Mouse (Mus musculus): ENCODE data around the gene Naa80. TPM values are rescaled to one million over a fixed set of nuclear protein-coding genes. Genes with fewer than 3 reads are reported as not detected.
A peak's percentile ranks its signal among the peaks of the same experiment; 100 is the strongest.
"Not testable (repeated sequence)": the region's sequence is repeated elsewhere in the genome, so short reads cannot be mapped to it uniquely, and the experiment has no call there.

Naa80 gene
- polyA plus RNA-seq, 1 experiment: 43.0 TPM

- H3K27ac ChIP-seq (ENCODE audit: insufficient read depth, low read depth, low read length): peak overlapping the region; percentile 94
- peaks cover 27% of the 10 kb centered on the region; the same call in 1 of the 2 replicates for H3K4me1 ChIP-seq (ENCODE audit: control insufficient read depth, insufficient read depth, low read length)
- H3K4me3 ChIP-seq (ENCODE audit: insufficient read depth, low read depth, low read length): peak overlapping the region; percentile 68
- H3K36me3 ChIP-seq (ENCODE audit: control insufficient read depth, insufficient read depth, low read length): peaks cover 3% of the 10 kb centered on the region; the same call in 1 of the 2 replicates
- no peaks in the 10 kb centered on the region for H3K27me3 ChIP-seq (replicated peaks; ENCODE audit: control insufficient read depth, insufficient read depth, low read length)
- TF ChIP-seq CTCF (conservative IDR thresholded peaks at IDR 0.05; ENCODE audit: insufficient read depth, insufficient read length, low read depth, low read length) (no peak), POLR2A (IDR thresholded peaks at IDR 0.05; ENCODE audit: low read depth, low read length) (no peak)
- DNase-seq: peak; percentile 80
- WGBS: under 1% methylated on average over 23 of the region's 23 CpGs
Measured at GRCm38 (mm10) chr9:107555031-107555457, 23.6 kb upstream of the Naa80 start.

DNA sequence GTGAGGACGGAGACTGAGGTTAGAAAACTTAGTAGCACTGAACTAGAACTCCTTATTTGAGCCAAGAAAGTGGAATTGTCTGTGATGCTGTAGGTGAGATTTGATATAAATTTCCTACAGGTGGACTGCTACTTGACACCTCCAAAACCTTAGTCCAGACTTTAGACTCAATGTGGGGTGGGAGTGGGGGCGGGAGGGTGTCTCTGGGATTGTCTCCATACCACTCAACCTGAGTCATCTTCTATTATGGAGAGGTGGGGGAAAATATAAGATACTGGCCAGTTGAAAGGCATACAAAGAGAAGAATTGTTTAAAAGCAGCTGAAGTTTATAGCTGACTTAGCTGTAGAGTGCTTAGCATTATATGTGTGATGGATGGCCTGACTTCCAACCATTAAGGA lies 23.0 kb upstream of the Naa80 start:
- Histone ChIP-seq H3K27me3 (replicated peaks; ENCODE audit: control insufficient read depth, insufficient read depth, low read length) (no peaks in the 10 kb centered on the region), H3K36me3 (ENCODE audit: control insufficient read depth, insufficient read depth, low read length) (peaks cover 3% of the 10 kb centered on the region; the same call in 1 of the 2 replicates), H3K4me3 (ENCODE audit: insufficient read depth, low read depth, low read length) (peak overlapping the region; percentile 68), H3K4me1 (ENCODE audit: control insufficient read depth, insufficient read depth, low read length) (peaks cover 24% of the 10 kb centered on the region; the same call in 1 of the 2 replicates), H3K27ac (ENCODE audit: insufficient read depth, low read depth, low read length) (peak overlapping the region; percentile 94; the same call in 1 of the 2 replicates)
- WGBS: 22% methylated on average over 2 of the region's 2 CpGs
- DNase-seq: no peak
- TF ChIP-seq CTCF (conservative IDR thresholded peaks at IDR 0.05; ENCODE audit: insufficient read depth, insufficient read length, low read depth, low read length) (no peak), POLR2A (IDR thresholded peaks at IDR 0.05; ENCODE audit: low read depth, low read length) (no peak)

DNA sequence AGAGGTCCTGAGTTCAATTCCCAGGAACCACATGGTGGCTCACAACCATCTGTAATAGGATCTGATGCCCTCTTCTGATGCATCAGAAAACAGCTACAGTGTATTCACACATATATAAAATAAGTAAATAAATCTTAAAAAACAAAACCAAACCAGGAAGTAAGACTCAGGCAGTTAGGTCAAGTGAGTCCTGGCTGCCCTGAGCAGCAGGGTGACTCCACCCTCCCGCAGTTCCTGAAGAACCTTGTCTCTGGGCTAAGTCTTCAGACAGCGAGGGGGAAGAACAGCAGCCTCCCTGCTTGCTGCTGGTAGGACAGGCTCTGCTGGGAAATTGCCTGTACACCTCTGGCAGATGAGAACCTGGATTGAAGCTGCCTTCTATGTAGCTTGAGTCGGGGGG lies 22.3 kb upstream of the Naa80 start:
- peaks cover 3% of the 10 kb centered on the region; the same call in 1 of the 2 replicates for H3K36me3 ChIP-seq (ENCODE audit: control insufficient read depth, insufficient read depth, low read length)
- H3K4me1 ChIP-seq (ENCODE audit: control insufficient read depth, insufficient read depth, low read length): peaks cover 24% of the 10 kb centered on the region; the same call in 1 of the 2 replicates
- no peaks in the 10 kb centered on the region for H3K27me3 ChIP-seq (replicated peaks; ENCODE audit: control insufficient read depth, insufficient read depth, low read length)
- no peak overlapping the region for H3K4me3 ChIP-seq (ENCODE audit: insufficient read depth, low read depth, low read length)
- 33% methylated on average over 3 of the region's 3 CpGs for WGBS
- no peak overlapping the region for H3K27ac ChIP-seq (ENCODE audit: insufficient read depth, low read depth, low read length)
- no peak for DNase-seq
- TF ChIP-seq CTCF (conservative IDR thresholded peaks at IDR 0.05; ENCODE audit: insufficient read depth, insufficient read length, low read depth, low read length): no peak
- TF ChIP-seq POLR2A (IDR thresholded peaks at IDR 0.05; ENCODE audit: low read depth, low read length): no peak

- H3K36me3 ChIP-seq (ENCODE audit: control insufficient read depth, insufficient read depth, low read length): peaks cover 1% of the 10 kb centered on the region; the same call in 1 of the 2 replicates
- peak within 1 kb of the TSS; percentile 66 for H3K4me3 ChIP-seq (ENCODE audit: insufficient read depth, low read depth, low read length)
- WGBS: 1% methylated on average over 45 of the region's 46 CpGs
- H3K4me1 ChIP-seq (ENCODE audit: control insufficient read depth, insufficient read depth, low read length): peaks cover 19% of the 10 kb centered on the region; the same call in 1 of the 2 replicates
- peak within 1 kb of the TSS; percentile 45 for H3K27ac ChIP-seq (ENCODE audit: insufficient read depth, low read depth, low read length)
- no peaks in the 10 kb centered on the region for H3K27me3 ChIP-seq (replicated peaks; ENCODE audit: control insufficient read depth, insufficient read depth, low read length)
- TF ChIP-seq POLR2A (IDR thresholded peaks at IDR 0.05; ENCODE audit: low read depth, low read length): peak; percentile 74
- no peak for TF ChIP-seq CTCF (conservative IDR thresholded peaks at IDR 0.05; ENCODE audit: insufficient read depth, insufficient read length, low read depth, low read length)
- peak; percentile 99 for DNase-seq
Measured at GRCm38 (mm10) chr9:107563029-107563581, 15.6 kb upstream of the Naa80 start, which contains the start of gene Tusc2. Gene Tusc2 (plus strand): TSS chr9:107563255.

DNA sequence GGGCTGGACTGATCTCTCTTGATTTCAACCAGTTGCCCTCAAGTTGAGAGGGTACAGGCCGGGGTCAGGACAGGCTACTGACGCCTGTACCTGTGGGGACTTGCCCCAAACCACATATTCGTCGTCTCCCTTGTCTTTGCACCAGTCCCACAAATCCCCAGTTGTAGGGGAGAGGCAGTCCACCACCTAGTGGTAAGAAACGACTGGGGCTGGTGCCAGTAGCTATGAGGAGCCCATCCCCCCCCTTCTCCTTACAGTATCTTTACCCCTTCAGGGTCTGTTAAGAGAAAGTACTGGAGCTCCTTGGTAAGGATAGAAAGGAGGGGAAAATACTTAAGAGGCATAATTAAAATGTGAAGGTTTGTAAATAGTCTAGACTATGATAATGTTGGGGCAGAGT lies 13.1 kb upstream of the Naa80 start:
- H3K4me1 ChIP-seq (ENCODE audit: control insufficient read depth, insufficient read depth, low read length): peaks cover 25% of the 10 kb centered on the region; the same call in 1 of the 2 replicates
- peak overlapping the region; percentile 32; the same call in 1 of the 2 replicates for H3K27ac ChIP-seq (ENCODE audit: insufficient read depth, low read depth, low read length)
- not testable (repeated sequence) for H3K27me3 ChIP-seq (replicated peaks; ENCODE audit: control insufficient read depth, insufficient read depth, low read length); H3K36me3 ChIP-seq (ENCODE audit: control insufficient read depth, insufficient read depth, low read length); DNase-seq
- WGBS: 51% methylated on average over 5 of the region's 5 CpGs
- peak overlapping the region; percentile 30; the same call in 1 of the 2 replicates for H3K4me3 ChIP-seq (ENCODE audit: insufficient read depth, low read depth, low read length)

DNA sequence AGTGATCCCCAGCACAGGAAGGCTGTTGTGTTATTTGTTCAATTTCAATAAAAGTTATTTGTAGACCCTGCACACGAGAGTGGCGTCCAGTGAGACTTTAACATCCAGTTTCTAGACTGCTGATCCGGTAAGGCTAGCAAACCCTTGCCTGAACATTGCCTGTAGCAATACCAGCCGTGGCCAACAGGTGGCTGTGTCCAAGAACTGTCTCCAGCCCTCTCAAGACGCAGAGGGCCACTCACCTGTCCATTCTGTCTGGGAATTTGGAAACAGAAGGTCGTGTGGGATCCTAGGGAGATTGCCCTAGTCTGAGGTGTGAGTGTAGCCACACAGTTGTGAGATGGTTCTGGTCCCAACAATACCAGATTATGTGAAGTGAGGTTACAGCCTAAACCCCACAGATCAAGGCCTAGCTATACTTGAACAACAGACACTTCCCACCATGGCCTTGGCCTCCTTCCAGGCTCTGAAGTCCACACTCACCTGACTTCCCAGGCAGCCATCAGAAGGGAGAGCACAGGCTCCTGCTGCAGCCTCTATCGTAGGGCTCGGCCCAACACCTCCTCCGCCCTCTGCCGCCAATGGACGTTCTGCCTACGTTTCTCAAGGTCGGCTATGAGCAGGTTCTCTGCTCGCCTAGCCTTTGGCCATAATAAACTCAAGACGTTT lies 12.5 kb upstream of the Naa80 start:
- peak overlapping the region; percentile 99 for H3K27ac ChIP-seq (ENCODE audit: insufficient read depth, low read depth, low read length)
- DNase-seq: peak; percentile 95
- 0 out of 2 replicates have a peak, but pooled peaks cover 1% of the 10 kb centered on the region for H3K36me3 ChIP-seq (ENCODE audit: control insufficient read depth, insufficient read depth, low read length)
- H3K27me3 ChIP-seq (replicated peaks; ENCODE audit: control insufficient read depth, insufficient read depth, low read length): no peaks in the 10 kb centered on the region
- TF ChIP-seq POLR2A (IDR thresholded peaks at IDR 0.05; ENCODE audit: low read depth, low read length): no peak
- peak; percentile 89 for TF ChIP-seq CTCF (conservative IDR thresholded peaks at IDR 0.05; ENCODE audit: insufficient read depth, insufficient read length, low read depth, low read length)
- H3K4me1 ChIP-seq (ENCODE audit: control insufficient read depth, insufficient read depth, low read length): peaks cover 32% of the 10 kb centered on the region; the same call in 1 of the 2 replicates
- WGBS: 29% methylated on average over 15 of the region's 15 CpGs
- H3K4me3 ChIP-seq (ENCODE audit: insufficient read depth, low read depth, low read length): peak overlapping the region; percentile 81; the same call in 1 of the 2 replicates

DNA sequence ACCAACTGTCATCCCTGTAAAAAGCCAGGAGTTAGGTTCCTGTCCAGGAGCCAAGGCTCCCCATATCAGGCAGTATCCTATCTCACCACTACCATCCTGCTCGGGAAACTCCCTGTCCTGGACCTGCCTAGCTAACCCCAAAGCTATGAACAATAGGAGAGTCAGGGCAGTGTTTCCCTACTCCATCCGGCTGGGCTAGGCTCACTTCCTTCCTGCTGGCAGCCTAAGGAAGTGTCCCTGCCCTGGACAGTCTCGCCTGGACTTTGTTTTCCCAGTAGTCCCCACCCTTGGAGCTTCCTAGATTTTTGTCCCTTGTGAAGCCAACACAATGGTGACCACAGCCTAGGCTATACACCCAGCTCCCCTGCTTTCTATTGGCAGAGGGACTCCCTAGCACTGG lies 11.8 kb upstream of the Naa80 start:
- 21% methylated on average over 3 of the region's 3 CpGs for WGBS
- H3K27me3 ChIP-seq (replicated peaks; ENCODE audit: control insufficient read depth, insufficient read depth, low read length): no peaks in the 10 kb centered on the region
- peaks cover 37% of the 10 kb centered on the region; the same call in 1 of the 2 replicates for H3K4me1 ChIP-seq (ENCODE audit: control insufficient read depth, insufficient read depth, low read length)
- H3K4me3 ChIP-seq (ENCODE audit: insufficient read depth, low read depth, low read length): peak overlapping the region; percentile 81
- peak overlapping the region; percentile 99 for H3K27ac ChIP-seq (ENCODE audit: insufficient read depth, low read depth, low read length)
- peak; percentile 89 for DNase-seq
- no peaks in the 10 kb centered on the region for H3K36me3 ChIP-seq (ENCODE audit: control insufficient read depth, insufficient read depth, low read length)
- TF ChIP-seq POLR2A (IDR thresholded peaks at IDR 0.05; ENCODE audit: low read depth, low read length) (no peak), CTCF (conservative IDR thresholded peaks at IDR 0.05; ENCODE audit: insufficient read depth, insufficient read length, low read depth, low read length) (peak; percentile 24; the same call in 1 of the 2 replicates)
